Mouse (Mus musculus) liver, adult (tissue): ENCODE results near the gene Chrna4.

Source experiments
- GATA4 ChIP-seq: IDR thresholded peaks from 2 replicates; pipeline ENCODE4 v1.6.1; 2014; ENCODE audit warnings: mild to moderate bottlenecking, low read length; ENCODE audit not compliant: insufficient replicate concordance

The Chrna4 gene

GRCm38 (mm10) chr2:181048986-181049385 lies 5.6 kb upstream of the Chrna4 start:
- TF ChIP-seq GATA4 = no peak

DNA sequence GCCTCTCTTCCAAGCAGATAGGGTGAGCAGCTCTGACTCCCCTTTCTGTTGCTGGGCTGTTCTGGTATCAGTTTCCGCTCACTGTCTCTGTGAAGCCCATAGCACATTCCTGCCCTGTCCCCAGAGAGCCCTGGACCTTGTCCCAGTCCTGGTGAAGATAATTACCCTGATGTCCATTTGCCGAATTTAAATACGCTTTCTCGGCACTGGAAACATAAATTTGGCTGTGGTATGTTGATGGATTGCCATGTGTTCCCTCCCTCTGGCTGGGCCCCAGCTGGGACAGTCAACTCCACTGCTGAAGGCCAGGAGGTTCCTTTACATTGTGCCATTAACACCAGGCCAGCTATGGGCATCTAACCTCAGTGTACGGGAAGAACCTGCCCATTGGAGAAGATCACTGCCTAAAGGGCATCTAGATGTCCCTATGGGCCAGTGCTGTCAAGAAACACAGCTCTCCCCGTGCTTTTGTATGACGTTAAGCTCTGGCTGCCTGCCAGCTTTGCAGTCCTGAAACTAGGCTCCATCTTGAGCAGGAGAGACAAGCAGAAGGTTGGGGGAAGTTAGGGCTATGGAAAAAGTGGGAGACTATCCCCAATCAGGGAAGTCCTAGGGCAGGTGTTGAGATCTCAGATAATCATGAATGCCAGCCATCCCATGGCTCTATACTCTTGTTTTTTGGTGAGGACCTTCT lies 5.1 kb upstream of the Chrna4 start:
- TF ChIP-seq GATA4 = no peak

DNA sequence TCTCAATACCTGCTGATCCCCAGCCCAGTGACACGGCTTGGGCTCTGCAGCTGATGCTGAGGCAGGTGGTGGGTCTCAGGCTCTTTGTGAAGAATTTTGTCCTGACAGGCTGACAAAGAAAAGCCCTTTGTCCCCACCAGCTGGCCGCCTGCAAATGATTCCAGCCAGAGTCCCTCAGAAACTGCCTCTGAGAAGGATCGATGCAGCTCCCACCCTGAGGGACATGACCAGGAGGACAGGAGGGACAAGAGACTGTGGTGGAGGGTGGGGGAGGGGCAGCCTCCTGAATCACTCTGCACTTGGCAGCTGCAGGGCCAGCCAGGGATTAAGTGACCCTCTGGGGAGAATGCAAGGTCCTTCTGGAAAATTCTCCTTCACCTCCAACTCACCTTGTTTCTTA lies 655 bp upstream of the Chrna4 start:
- TF ChIP-seq GATA4 = no peak

- TF ChIP-seq GATA4 = no peak
These were observed 970 bp downstream of the Chrna4 start for GRCm38 (mm10) chr2:181042376-181042775.

DNA sequence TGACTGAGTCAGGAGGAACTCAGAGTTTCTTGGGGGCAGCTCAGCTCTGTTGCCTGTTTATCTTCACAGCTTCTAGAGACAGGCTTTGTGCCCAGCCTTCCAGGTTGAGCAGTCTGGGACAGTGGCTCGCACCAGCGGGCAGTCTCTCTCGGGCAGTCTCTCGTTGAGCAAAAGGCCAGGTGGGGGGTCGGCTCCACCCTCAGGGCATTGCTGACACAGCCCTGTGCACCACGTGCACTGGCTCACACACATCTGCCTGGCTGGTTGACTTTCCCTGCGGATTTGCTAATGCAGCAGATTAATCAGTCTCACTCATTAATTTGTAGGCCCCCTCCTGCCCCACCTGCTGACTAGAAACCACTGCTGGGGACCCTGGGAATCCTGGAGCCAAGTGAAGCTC lies 1.4 kb downstream of the Chrna4 start:
- TF ChIP-seq GATA4 = no peak

- TF ChIP-seq GATA4 = no peak
These were observed 4.0 kb downstream of the Chrna4 start for GRCm38 (mm10) chr2:181039356-181039680.

- no peak for TF ChIP-seq GATA4
These were observed 4.5 kb downstream of the Chrna4 start for GRCm38 (mm10) chr2:181038644-181039355.

GRCm38 (mm10) chr2:181036561-181036960 lies 6.8 kb downstream of the Chrna4 start:
- TF ChIP-seq GATA4 = no peak

DNA sequence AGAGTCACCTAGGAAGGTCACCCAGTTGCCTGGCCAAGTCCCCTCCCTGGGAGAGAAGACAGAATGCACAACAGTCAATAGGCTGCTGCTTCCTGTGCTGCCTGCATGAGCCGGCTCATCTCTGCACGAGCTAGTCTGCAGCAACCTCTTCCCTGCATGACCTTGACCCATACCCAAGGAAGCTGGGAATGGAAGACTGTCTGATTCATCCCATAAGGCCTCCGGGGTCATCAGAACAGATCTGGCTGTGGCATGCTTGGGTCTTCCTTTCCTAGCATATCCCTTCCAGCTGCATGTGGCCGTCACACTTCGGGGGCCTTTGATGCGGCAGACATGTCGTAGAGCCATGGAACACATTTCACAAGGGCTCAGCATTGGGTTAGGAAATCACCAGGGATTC lies 8.2 kb downstream of the Chrna4 start:
- no peak for TF ChIP-seq GATA4

DNA sequence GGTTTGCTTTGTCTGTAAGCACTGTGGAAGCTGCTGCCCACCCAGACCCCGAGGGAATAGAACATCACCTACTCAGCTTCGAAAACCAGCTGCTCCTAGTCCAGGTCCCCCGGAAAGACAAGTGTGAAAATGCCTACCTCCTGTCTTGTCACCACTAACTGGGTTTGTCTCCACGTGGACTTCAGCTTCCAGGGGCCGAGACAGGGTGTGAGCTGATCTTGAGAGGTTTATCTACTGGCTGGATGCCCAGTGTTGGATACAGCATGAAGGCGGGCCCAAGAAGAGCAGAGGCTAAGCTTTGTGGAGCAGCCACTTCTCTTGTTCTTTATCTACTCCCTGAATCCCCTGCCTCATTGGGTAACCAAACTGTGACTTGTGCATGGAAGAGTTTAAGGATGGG lies 10.0 kb downstream of the Chrna4 start:
- no peak for TF ChIP-seq GATA4

DNA sequence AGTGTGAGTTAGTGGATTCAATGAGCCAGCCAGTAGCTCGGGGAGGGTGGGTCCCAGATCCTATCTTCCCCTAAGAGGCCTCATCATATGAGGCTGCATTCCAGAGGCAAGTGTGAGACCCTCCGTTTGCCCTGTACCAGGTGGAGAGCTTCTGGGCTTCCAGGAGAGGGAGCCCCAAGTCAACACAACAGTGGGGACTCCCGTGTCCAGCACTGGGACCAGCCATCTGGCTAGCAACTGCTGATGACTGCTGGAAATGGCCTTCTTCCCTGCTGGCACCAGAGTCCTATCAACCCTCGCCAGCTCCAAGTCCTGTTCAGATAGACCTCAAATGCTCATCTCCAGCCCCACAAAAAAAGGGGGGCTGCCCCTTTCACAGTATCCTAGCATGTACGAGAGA lies 10.9 kb downstream of the Chrna4 start:
- no peak for TF ChIP-seq GATA4

GRCm38 (mm10) chr2:181031406-181031934 lies 11.9 kb downstream of the Chrna4 start:
- TF ChIP-seq GATA4 = no peak

GRCm38 (mm10) chr2:181008339-181008738 lies 35.0 kb downstream of the Chrna4 start:
- TF ChIP-seq GATA4 = no peak

DNA sequence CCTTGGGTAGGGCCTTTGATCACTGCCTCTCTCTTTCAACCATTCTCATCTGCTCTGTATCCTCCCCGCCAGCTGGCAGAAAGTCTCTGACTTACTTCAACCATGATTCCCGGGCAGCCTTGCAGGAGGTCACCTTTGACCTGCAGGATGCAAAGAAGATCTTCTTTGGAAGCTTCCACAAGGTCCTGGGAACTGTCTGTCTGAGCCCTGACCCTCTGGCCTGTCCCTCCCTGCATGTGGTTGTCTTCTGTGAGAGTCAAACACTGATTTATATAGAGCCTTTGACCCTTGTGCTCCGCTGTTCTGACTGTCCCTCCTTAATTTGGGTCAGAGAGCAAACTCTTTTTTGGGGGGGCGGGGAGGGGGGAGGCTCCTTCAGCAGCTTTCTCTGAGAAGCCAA lies 36.3 kb downstream of the Chrna4 start:
- TF ChIP-seq GATA4 = no peak

- no peak for TF ChIP-seq GATA4
These were observed 46.4 kb downstream of the Chrna4 start for GRCm38 (mm10) chr2:180996905-180997304.

DNA sequence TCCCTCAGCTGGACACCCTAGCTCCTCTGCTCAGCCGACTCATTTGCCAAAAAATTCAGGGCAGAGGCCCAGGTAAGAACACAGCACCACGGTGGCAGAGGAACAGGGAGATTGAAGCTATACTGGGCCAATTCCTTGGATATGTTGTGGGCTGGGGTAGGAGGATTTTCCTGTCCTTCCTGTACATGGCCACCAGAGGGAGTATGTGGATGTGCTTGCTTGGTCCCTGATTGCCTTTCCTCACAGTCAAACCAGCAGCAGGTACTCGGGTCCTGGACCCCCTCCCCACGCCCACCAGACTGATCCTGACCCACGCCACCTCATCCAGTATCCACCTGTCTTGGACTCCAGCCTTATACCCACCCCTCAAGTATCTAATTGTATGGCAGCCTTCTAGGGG lies 46.9 kb downstream of the Chrna4 start:
- TF ChIP-seq GATA4 = no peak

DNA sequence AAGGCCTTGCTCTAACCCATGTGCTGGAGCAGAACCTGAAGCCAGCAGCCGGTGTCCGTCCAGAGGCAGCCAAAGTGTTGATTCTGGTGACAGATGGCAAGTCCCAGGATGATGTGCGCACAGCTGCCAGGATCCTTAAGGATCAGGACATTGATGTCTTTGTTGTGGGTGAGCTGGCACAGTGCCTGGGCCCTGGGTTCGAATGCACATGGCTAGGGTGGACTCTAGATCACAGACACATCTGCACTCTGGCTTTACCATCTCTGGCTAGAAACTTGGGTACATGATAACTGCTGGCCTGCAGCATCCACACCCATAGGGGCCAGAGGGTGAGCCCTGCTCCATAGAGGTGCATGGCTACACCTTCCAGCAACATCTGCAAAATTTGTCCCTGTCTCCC lies 47.9 kb downstream of the Chrna4 start:
- no peak for TF ChIP-seq GATA4
